Mouse (Mus musculus) hematopoietic multipotent progenitor cell, adult 10-12 weeks (in vitro differentiated cells): ENCODE results near the gene Cphx3. TPM values are rescaled to one million over a fixed set of nuclear protein-coding genes. Genes with fewer than 3 reads are reported as not detected.

Experiments used
- polyA plus RNA-seq: library from polyadenylated mRNA; stranded (reverse); fragments of >175 nt; gene quantifications from 2 replicates; pipeline ENCODE4 v1.2.3, GENCODE M21; 2012; ENCODE audit warnings: low replicate concordance

The Cphx3 gene
- polyA plus RNA-seq = not detected in 2 replicates

GRCm38 (mm10) chr14:26081997-26082396, at the start of gene Cphx3:
Gene Cphx3 (plus strand): TSS chr14:26082297.

GRCm38 (mm10) chr14:26042611-26043010, 39.5 kb upstream of the Cphx3 start, which contains the start of gene Gm9780:
Gene Gm9780 (minus strand): TSS chr14:26042711.

GRCm38 (mm10) chr14:26067325-26067633, 14.8 kb upstream of the Cphx3 start, which contains the start of gene Tmem254c:
Gene Tmem254c (minus strand): TSS chr14:26067355.

GRCm38 (mm10) chr14:26081216-26081615, 881 bp upstream of the Cphx3 start, which contains the start of gene Cphx2:
Gene Cphx2 (plus strand): TSS chr14:26081516.

GRCm38 (mm10) chr14:26118150-26118549, 36.1 kb downstream of the Cphx3 start, which contains the start of gene Duxbl2:
Gene Duxbl2 (plus strand): TSS chr14:26118349.

GRCm38 (mm10) chr14:26182380-26182779, 100.3 kb downstream of the Cphx3 start, which contains the start of gene Plac9b:
Gene Plac9b (minus strand): TSS chr14:26182480.

GRCm38 (mm10) chr14:26206926-26207247, 124.8 kb downstream of the Cphx3 start, which contains the start of gene Tmem254b:
Gene Tmem254b (minus strand): TSS chr14:26207041.

GRCm38 (mm10) chr14:26257756-26258617, 175.9 kb downstream of the Cphx3 start, which contains the start of gene Duxbl3:
Gene Duxbl3 (plus strand): TSS chr14:26257962.

Other genes starting within 250 kb of the Cphx3 start
- gene Anxa11, start 240.1 kb upstream of the Cphx3 start, polyA plus RNA-seq = 147 and 456 TPM in 2 replicates
- not detected in 2 replicates for gene Plac9a, start 179.2 kb upstream of the Cphx3 start, polyA plus RNA-seq
- 3.9 TPM in 1 of 2 replicates, not detected in the other for gene Tmem254a, start 154.6 kb upstream of the Cphx3 start, polyA plus RNA-seq
- not detected in 2 replicates for gene Cphx1, start 144.0 kb upstream of the Cphx3 start, polyA plus RNA-seq
- not detected in 2 replicates for gene Duxbl1, start 103.7 kb upstream of the Cphx3 start, polyA plus RNA-seq
- 0.63 TPM in 1 of 2 replicates, not detected in the other for gene Gm9780, start 39.6 kb upstream of the Cphx3 start, polyA plus RNA-seq
- 4.9 and 11.4 TPM in 2 replicates for gene Tmem254c, start 14.9 kb upstream of the Cphx3 start, polyA plus RNA-seq
- gene Cphx2, start 781 bp upstream of the Cphx3 start, polyA plus RNA-seq = not detected in 2 replicates
- gene Duxbl2, start 36.1 kb downstream of the Cphx3 start, polyA plus RNA-seq = 0.09 TPM in 1 of 2 replicates, not detected in the other
- gene Plac9b, start 100.2 kb downstream of the Cphx3 start, polyA plus RNA-seq = not detected in 2 replicates
- gene Tmem254b, start 124.7 kb downstream of the Cphx3 start, polyA plus RNA-seq = 0.10 and 3.3 TPM in 2 replicates
- gene Duxbl3, start 175.7 kb downstream of the Cphx3 start, polyA plus RNA-seq = not detected in 2 replicates